Mouse (Mus musculus) kidney, embryonic 14.5 days (tissue): ENCODE data around the gene Teddm2. TPM values are rescaled to one million over a fixed set of nuclear protein-coding genes. Genes with fewer than 3 reads are reported as not detected.

Experiments used
- ATAC-seq: fragments of 200-750 bp; cut with Nextera tagmentation; 2 replicates; pipeline ENCODE4 v1.8.0; 2017; ENCODE audit warnings: moderate number of reproducible peaks, mild to moderate bottlenecking, moderate TSS enrichment, moderate library complexity; ENCODE audit not compliant: low FRiP score, low TSS enrichment
- H3K27ac ChIP-seq: fragments of 300-500 bp; sonication (generic); 2 replicates; pipeline ENCODE4 v1.5.1; 2014; ENCODE audit warnings: low read depth, mild to moderate bottlenecking, low read length, moderate library complexity, mixed read lengths
- H3K27me3 ChIP-seq: fragments of 300-500 bp; sonication (generic); 2 replicates; pipeline ENCODE4 v1.6.1; 2014; ENCODE audit warnings: mild to moderate bottlenecking, low read length; ENCODE audit not compliant: control insufficient read depth, insufficient read depth
- H3K36me3 ChIP-seq: fragments of 300-500 bp; sonication (generic); 2 replicates; pipeline ENCODE4 v1.6.1; 2014; ENCODE audit warnings: low read length, mixed read lengths; ENCODE audit not compliant: control insufficient read depth, insufficient read depth
- H3K4me1 ChIP-seq: fragments of 300-500 bp; sonication (generic); 2 replicates; pipeline ENCODE4 v1.6.1; 2014; ENCODE audit warnings: low read length, mixed read lengths; ENCODE audit not compliant: control insufficient read depth, insufficient read depth
- H3K4me2 ChIP-seq: fragments of 300-500 bp; sonication (generic); replicated peaks from 2 replicates; pipeline ENCODE4 v1.6.1; 2014; ENCODE audit warnings: low read depth, mild to moderate bottlenecking, low read length
- H3K4me3 ChIP-seq: fragments of 300-500 bp; sonication (generic); 2 replicates; pipeline ENCODE4 v1.5.1; 2014; ENCODE audit warnings: mild to moderate bottlenecking, low read length
- H3K9ac ChIP-seq: fragments of 300-500 bp; sonication (generic); 2 replicates; pipeline ENCODE4 v1.6.1; 2014; ENCODE audit warnings: low read depth, mild to moderate bottlenecking, low read length, moderate library complexity
- H3K9me3 ChIP-seq: fragments of 300-500 bp; sonication (generic); 2 replicates; pipeline ENCODE4 v1.6.1; 2016; ENCODE audit warnings: low read length; ENCODE audit not compliant: control insufficient read depth
- WGBS: fragments of 180-500 bp; shearing (Covaris S2); extraction: QIAGEN DNeasy Blood & Tissue Kit; methylation state at CpG from one replicate; pipeline ENCODE4 v1.1.7; 2014; 5-methylcytosine and 5-hydroxymethylcytosine counted together
- polyA plus RNA-seq: library from polyadenylated mRNA; unstranded; fragments of >200 nt; fragmentation: Nextera tagmentation; extraction: Ambion mirVana; gene quantifications from 2 replicates; pipeline ENCODE4 v1.2.1, GENCODE M21; 2014

Gene Teddm2
- polyA plus RNA-seq = 0.38 and 0.50 TPM in 2 replicates

GRCm38 (mm10) chr1:153899731-153900380, at the start of gene Teddm2, which contains the start of gene Glul:
Gene Teddm2 (minus strand): TSS chr1:153900228.
Gene Glul (plus strand): TSS chr1:153899944.
- WGBS = under 1% methylated on average over 51 of the region's 51 CpGs
- Histone ChIP-seq H3K36me3 (peaks cover 21% of the 10 kb centered on the region), H3K27me3 (no peaks in the 10 kb centered on the region), H3K9me3 (no peaks in the 10 kb centered on the region), H3K4me1 (peaks cover 10% of the 10 kb centered on the region; the same call in 1 of the 2 replicates), H3K27ac (peak within 1 kb of the TSS; percentile 95), H3K9ac (peak within 1 kb of the TSS; percentile 85), H3K4me3 (peak within 1 kb of the TSS; percentile 88), H3K4me2 (peak within 1 kb of the TSS; percentile 81)
- peak; percentile 97 for ATAC-seq

GRCm38 (mm10) chr1:153947837-153948236, 47.8 kb upstream of the Teddm2 start:
- Histone ChIP-seq H3K27ac (no peak overlapping the region), H3K36me3 (no peaks in the 10 kb centered on the region), H3K27me3 (no peaks in the 10 kb centered on the region), H3K9ac (no peak overlapping the region), H3K9me3 (no peaks in the 10 kb centered on the region), H3K4me1 (no peaks in the 10 kb centered on the region), H3K4me2 (no peak overlapping the region), H3K4me3 (no peak overlapping the region)
- 97% methylated on average over 6 of the region's 6 CpGs for WGBS
- ATAC-seq = no peak

- H3K27me3 ChIP-seq = no peaks in the 10 kb centered on the region
- no peaks in the 10 kb centered on the region for H3K4me1 ChIP-seq
- H3K9ac ChIP-seq = no peak overlapping the region
- no peak overlapping the region for H3K4me3 ChIP-seq
- no peak for ATAC-seq
- H3K4me2 ChIP-seq = no peak overlapping the region
- H3K27ac ChIP-seq = no peak overlapping the region
- WGBS = 40% methylated on average over 7 of the region's 7 CpGs
- H3K9me3 ChIP-seq = no peaks in the 10 kb centered on the region
- H3K36me3 ChIP-seq = no peaks in the 10 kb centered on the region
Measured at GRCm38 (mm10) chr1:153946971-153947370, 46.9 kb upstream of the Teddm2 start.

- no peak overlapping the region for H3K9ac ChIP-seq
- H3K27me3 ChIP-seq = no peaks in the 10 kb centered on the region
- H3K36me3 ChIP-seq = no peaks in the 10 kb centered on the region
- H3K9me3 ChIP-seq = no peaks in the 10 kb centered on the region
- H3K4me3 ChIP-seq = no peak overlapping the region
- 82% methylated on average over 5 of the region's 5 CpGs for WGBS
- no peak overlapping the region for H3K4me2 ChIP-seq
- H3K4me1 ChIP-seq = no peaks in the 10 kb centered on the region
- no peak overlapping the region for H3K27ac ChIP-seq
- ATAC-seq = no peak
Measured at GRCm38 (mm10) chr1:153945181-153945580, 45.2 kb upstream of the Teddm2 start.

GRCm38 (mm10) chr1:153940986-153941385, 41.0 kb upstream of the Teddm2 start:
- Histone ChIP-seq H3K36me3 (no peaks in the 10 kb centered on the region), H3K4me3 (no peak overlapping the region), H3K9ac (no peak overlapping the region), H3K4me1 (no peaks in the 10 kb centered on the region), H3K4me2 (no peak overlapping the region), H3K27me3 (no peaks in the 10 kb centered on the region), H3K9me3 (no peaks in the 10 kb centered on the region), H3K27ac (no peak overlapping the region)
- 68% methylated on average over 2 of the region's 2 CpGs for WGBS
- ATAC-seq = no peak

- no peak for ATAC-seq
- H3K27ac ChIP-seq = no peak overlapping the region
- H3K27me3 ChIP-seq = no peaks in the 10 kb centered on the region
- no peaks in the 10 kb centered on the region for H3K36me3 ChIP-seq
- no peaks in the 10 kb centered on the region for H3K9me3 ChIP-seq
- no peaks in the 10 kb centered on the region for H3K4me1 ChIP-seq
- no peak overlapping the region for H3K9ac ChIP-seq
- no peak overlapping the region for H3K4me3 ChIP-seq
- no peak overlapping the region for H3K4me2 ChIP-seq
- WGBS = 91% methylated on average over 2 of the region's 2 CpGs
Measured at GRCm38 (mm10) chr1:153937025-153937424, 37.0 kb upstream of the Teddm2 start.

- no peak for ATAC-seq
- Histone ChIP-seq H3K27ac (no peak overlapping the region), H3K27me3 (no peaks in the 10 kb centered on the region)
Measured at GRCm38 (mm10) chr1:153935844-153936380, 35.9 kb upstream of the Teddm2 start.

GRCm38 (mm10) chr1:153933772-153934171, 33.7 kb upstream of the Teddm2 start:
- no peaks in the 10 kb centered on the region for H3K36me3 ChIP-seq
- no peaks in the 10 kb centered on the region for H3K27me3 ChIP-seq
- 73% methylated on average over 1 of the region's 1 CpGs for WGBS
- no peak overlapping the region for H3K9ac ChIP-seq
- no peaks in the 10 kb centered on the region for H3K4me1 ChIP-seq
- ATAC-seq = no peak
- H3K9me3 ChIP-seq = no peaks in the 10 kb centered on the region
- H3K27ac ChIP-seq = no peak overlapping the region
- H3K4me2 ChIP-seq = no peak overlapping the region
- H3K4me3 ChIP-seq = no peak overlapping the region

More at GRCm38 (mm10) chr1:153935844-153936380, 35.9 kb upstream of the Teddm2 start:
- Histone ChIP-seq H3K4me3 (no peak overlapping the region), H3K4me1 (no peaks in the 10 kb centered on the region), H3K36me3 (no peaks in the 10 kb centered on the region), H3K9me3 (no peaks in the 10 kb centered on the region), H3K9ac (no peak overlapping the region), H3K4me2 (no peak overlapping the region)
- 79% methylated on average over 12 of the region's 12 CpGs for WGBS

GRCm38 (mm10) chr1:153930431-153930830, 30.4 kb upstream of the Teddm2 start:
- no peak for ATAC-seq

More at GRCm38 (mm10) chr1:153930431-153930830, 30.4 kb upstream of the Teddm2 start:
- Histone ChIP-seq H3K27me3 (no peaks in the 10 kb centered on the region), H3K4me2 (no peak overlapping the region), H3K27ac (no peak overlapping the region), H3K9ac (no peak overlapping the region), H3K4me3 (no peak overlapping the region), H3K4me1 (no peaks in the 10 kb centered on the region), H3K9me3 (no peaks in the 10 kb centered on the region), H3K36me3 (no peaks in the 10 kb centered on the region)
- WGBS = 80% methylated on average over 2 of the region's 2 CpGs
